Mouse (Mus musculus): ENCODE results near the gene Msrb1. TPM values are rescaled to one million over a fixed set of nuclear protein-coding genes. Genes with fewer than 3 reads are reported as not detected.

The Msrb1 gene
- polyA plus RNA-seq, 1 experiment from 2014 or later, result 41.3 TPM

Other genes with a start within 250 kb of the Msrb1 start
- 2.7 and 3.8 TPM in 2 replicates for gene Caskin1, start 248.0 kb upstream of the Msrb1 start, polyA plus RNA-seq (2014; fragmentation: Nextera tagmentation; extraction: Ambion mirVana)
- 87.6 and 97.3 TPM in 2 replicates for gene Traf7, start 208.7 kb upstream of the Msrb1 start, polyA plus RNA-seq (2014; fragmentation: Nextera tagmentation; extraction: Ambion mirVana)
- 3.0 and 3.2 TPM in 2 replicates for gene Rab26, start 202.4 kb upstream of the Msrb1 start, polyA plus RNA-seq (2014; fragmentation: Nextera tagmentation; extraction: Ambion mirVana)
- 27.3 and 35.9 TPM in 2 replicates for gene Pkd1, start 186.8 kb upstream of the Msrb1 start, polyA plus RNA-seq (2014; fragmentation: Nextera tagmentation; extraction: Ambion mirVana)
- gene Tsc2, start 104.0 kb upstream of the Msrb1 start, polyA plus RNA-seq (2014; fragmentation: Nextera tagmentation; extraction: Ambion mirVana), result 57.1 and 57.7 TPM in 2 replicates
- 18.1 and 19.6 TPM in 2 replicates for gene Nthl1, start 104.0 kb upstream of the Msrb1 start, polyA plus RNA-seq (2014; fragmentation: Nextera tagmentation; extraction: Ambion mirVana)
- gene Slc9a3r2, start 86.3 kb upstream of the Msrb1 start, polyA plus RNA-seq (2014; fragmentation: Nextera tagmentation; extraction: Ambion mirVana), result 44.9 and 47.7 TPM in 2 replicates
- 0.42 and 0.90 TPM in 2 replicates for gene Npw, start 78.2 kb upstream of the Msrb1 start, polyA plus RNA-seq (2014; fragmentation: Nextera tagmentation; extraction: Ambion mirVana)
- gene Zfp598, start 67.0 kb upstream of the Msrb1 start, polyA plus RNA-seq (2014; fragmentation: Nextera tagmentation; extraction: Ambion mirVana), result 24.8 and 26.5 TPM in 2 replicates
- gene Syngr3, start 46.7 kb upstream of the Msrb1 start, polyA plus RNA-seq (2014; fragmentation: Nextera tagmentation; extraction: Ambion mirVana), result 5.6 and 6.3 TPM in 2 replicates
- 38.5 and 40.8 TPM in 2 replicates for gene Gfer, start 40.5 kb upstream of the Msrb1 start, polyA plus RNA-seq (2014; fragmentation: Nextera tagmentation; extraction: Ambion mirVana)
- gene Noxo1, start 40.4 kb upstream of the Msrb1 start, polyA plus RNA-seq (2014; fragmentation: Nextera tagmentation; extraction: Ambion mirVana), result 3.2 and 3.8 TPM in 2 replicates
- 67.8 and 72.1 TPM in 2 replicates for gene Tbl3, start 29.0 kb upstream of the Msrb1 start, polyA plus RNA-seq (2014; fragmentation: Nextera tagmentation; extraction: Ambion mirVana)
- gene Rnf151, start 18.6 kb upstream of the Msrb1 start, polyA plus RNA-seq (2014; fragmentation: Nextera tagmentation; extraction: Ambion mirVana), result not detected in 2 replicates
- gene Rps2, start 18.5 kb upstream of the Msrb1 start, polyA plus RNA-seq (2014; fragmentation: Nextera tagmentation; extraction: Ambion mirVana), result 1,483 and 1,587 TPM in 2 replicates
- gene Ndufb10, start 12.2 kb upstream of the Msrb1 start, polyA plus RNA-seq (2014; fragmentation: Nextera tagmentation; extraction: Ambion mirVana), result 226 and 259 TPM in 2 replicates
- gene Rpl3l, start 8.8 kb upstream of the Msrb1 start, polyA plus RNA-seq (2014; fragmentation: Nextera tagmentation; extraction: Ambion mirVana), result 0.26 TPM in 1 of 2 replicates, not detected in the other
- 1.1 and 1.5 TPM in 2 replicates for gene Hs3st6, start 16.3 kb downstream of the Msrb1 start, polyA plus RNA-seq (2014; fragmentation: Nextera tagmentation; extraction: Ambion mirVana)
- gene Meiob, start 67.6 kb downstream of the Msrb1 start, polyA plus RNA-seq (2014; fragmentation: Nextera tagmentation; extraction: Ambion mirVana), result not detected in 2 replicates
- gene Hagh, start 103.5 kb downstream of the Msrb1 start, polyA plus RNA-seq (2014; fragmentation: Nextera tagmentation; extraction: Ambion mirVana), result 31.7 and 35.2 TPM in 2 replicates
- gene Fahd1, start 113.7 kb downstream of the Msrb1 start, polyA plus RNA-seq (2014; fragmentation: Nextera tagmentation; extraction: Ambion mirVana), result 21.6 and 26.0 TPM in 2 replicates
- 1.1 and 1.5 TPM in 2 replicates for gene Igfals, start 129.4 kb downstream of the Msrb1 start, polyA plus RNA-seq (2014; fragmentation: Nextera tagmentation; extraction: Ambion mirVana)
- 48.1 and 49.0 TPM in 2 replicates for gene Nubp2, start 149.7 kb downstream of the Msrb1 start, polyA plus RNA-seq (2014; fragmentation: Nextera tagmentation; extraction: Ambion mirVana)
- gene Spsb3, start 150.0 kb downstream of the Msrb1 start, polyA plus RNA-seq (2014; fragmentation: Nextera tagmentation; extraction: Ambion mirVana), result 32.9 and 36.4 TPM in 2 replicates
- 18.9 and 27.8 TPM in 2 replicates for gene Eme2, start 158.4 kb downstream of the Msrb1 start, polyA plus RNA-seq (2014; fragmentation: Nextera tagmentation; extraction: Ambion mirVana)
- 84.7 and 85.6 TPM in 2 replicates for gene Mrps34, start 158.5 kb downstream of the Msrb1 start, polyA plus RNA-seq (2014; fragmentation: Nextera tagmentation; extraction: Ambion mirVana)
- 72.7 and 76.7 TPM in 2 replicates for gene Nme3, start 159.9 kb downstream of the Msrb1 start, polyA plus RNA-seq (2014; fragmentation: Nextera tagmentation; extraction: Ambion mirVana)
- gene Mapk8ip3, start 200.3 kb downstream of the Msrb1 start, polyA plus RNA-seq (2014; fragmentation: Nextera tagmentation; extraction: Ambion mirVana), result 40.9 and 42.9 TPM in 2 replicates
- 139 and 150 TPM in 2 replicates for gene Jpt2, start 224.0 kb downstream of the Msrb1 start, polyA plus RNA-seq (2014; fragmentation: Nextera tagmentation; extraction: Ambion mirVana)

Data from stomach, embryonic 14.5 days (tissue).